Mouse (Mus musculus): Measurements from ENCODE around the gene Depp1. TPM values are rescaled to one million over a fixed set of nuclear protein-coding genes. Genes with fewer than 3 reads are reported as not detected.

Gene Depp1
- polyA plus RNA-seq, 1 experiment from 2014 or later: 6.1 TPM

GRCm38 (mm10) chr6:116653684-116654454 lies 3.5 kb downstream of the Depp1 start:
- no peaks in the 10 kb centered on the region for H3K9me3 ChIP-seq (ENCODE audit: control insufficient read depth, low read length)
- ATAC-seq (replicated peaks; ENCODE audit: low FRiP score) (peak; percentile 35; the same call in 1 of the 2 replicates), DNase-seq (ENCODE audit: low spot score) (no peak)
- H3K9ac ChIP-seq (ENCODE audit: low read depth, low read length): no peak overlapping the region
- H3K27ac ChIP-seq (ENCODE audit: low read depth, low read length): no peak overlapping the region
- 60% methylated on average over 9 of the region's 9 CpGs for WGBS
- H3K36me3 ChIP-seq (ENCODE audit: control insufficient read depth, insufficient read depth, low read length): no peaks in the 10 kb centered on the region
- no peaks in the 10 kb centered on the region for H3K27me3 ChIP-seq (replicated peaks; ENCODE audit: control insufficient read depth, insufficient read depth, low read length)
- H3K4me2 ChIP-seq: no peak overlapping the region
- H3K4me1 ChIP-seq (replicated peaks; ENCODE audit: control insufficient read depth, insufficient read depth, low read length): no peaks in the 10 kb centered on the region; the same call in none of the 2 replicates
- no peak overlapping the region for H3K4me3 ChIP-seq (ENCODE audit: low read depth, low read length)

DNA sequence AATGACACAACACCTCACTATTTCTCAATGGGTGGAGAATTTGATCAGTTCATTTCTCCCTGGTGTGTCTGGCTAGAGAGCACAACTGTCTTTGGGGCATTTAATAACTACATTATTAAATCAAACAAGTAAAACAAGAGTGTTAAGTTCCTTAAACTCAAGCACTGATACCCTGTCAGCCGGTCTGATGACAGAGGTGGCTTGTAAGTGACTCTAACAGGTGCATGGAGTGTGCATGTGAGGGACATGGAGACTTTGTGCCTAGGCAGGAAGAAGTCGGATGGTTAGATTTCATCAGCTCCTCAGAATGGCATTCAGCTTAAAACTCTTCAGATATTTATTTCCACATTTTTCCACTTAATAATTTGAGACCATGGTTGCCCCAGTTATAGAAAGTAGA lies 13.0 kb downstream of the Depp1 start:
- no peak overlapping the region for H3K9ac ChIP-seq (ENCODE audit: low read depth, low read length)
- ATAC-seq (replicated peaks; ENCODE audit: low FRiP score) (no peak), DNase-seq (ENCODE audit: low spot score) (no peak)
- no peaks in the 10 kb centered on the region for H3K27me3 ChIP-seq (replicated peaks; ENCODE audit: control insufficient read depth, insufficient read depth, low read length)
- no peaks in the 10 kb centered on the region for H3K9me3 ChIP-seq (ENCODE audit: control insufficient read depth, low read length)
- H3K4me1 ChIP-seq (replicated peaks; ENCODE audit: control insufficient read depth, insufficient read depth, low read length): no peaks in the 10 kb centered on the region
- H3K4me3 ChIP-seq (ENCODE audit: low read depth, low read length): no peak overlapping the region
- 79% methylated on average over 2 of the region's 2 CpGs for WGBS
- no peak overlapping the region for H3K4me2 ChIP-seq
- no peak overlapping the region for H3K27ac ChIP-seq (ENCODE audit: low read depth, low read length)
- no peaks in the 10 kb centered on the region for H3K36me3 ChIP-seq (ENCODE audit: control insufficient read depth, insufficient read depth, low read length)

- H3K27me3 ChIP-seq (replicated peaks; ENCODE audit: control insufficient read depth, insufficient read depth, low read length): no peaks in the 10 kb centered on the region
- H3K9ac ChIP-seq (ENCODE audit: low read depth, low read length): no peak overlapping the region
- H3K9me3 ChIP-seq (ENCODE audit: control insufficient read depth, low read length): no peaks in the 10 kb centered on the region
- no peak overlapping the region for H3K27ac ChIP-seq (ENCODE audit: low read depth, low read length)
- H3K4me3 ChIP-seq (ENCODE audit: low read depth, low read length): no peak overlapping the region
- 73% methylated on average over 6 of the region's 6 CpGs for WGBS
- H3K36me3 ChIP-seq (ENCODE audit: control insufficient read depth, insufficient read depth, low read length): no peaks in the 10 kb centered on the region
- ATAC-seq (replicated peaks; ENCODE audit: low FRiP score): no peak
- DNase-seq (ENCODE audit: low spot score): no peak
- no peaks in the 10 kb centered on the region for H3K4me1 ChIP-seq (replicated peaks; ENCODE audit: control insufficient read depth, insufficient read depth, low read length)
- H3K4me2 ChIP-seq: no peak overlapping the region
These were observed 13.6 kb downstream of the Depp1 start for GRCm38 (mm10) chr6:116664031-116664430.

- no peak overlapping the region for H3K9ac ChIP-seq (ENCODE audit: low read depth, low read length)
- no peaks in the 10 kb centered on the region for H3K9me3 ChIP-seq (ENCODE audit: control insufficient read depth, low read length)
- DNase-seq (ENCODE audit: low spot score) (no peak), ATAC-seq (replicated peaks; ENCODE audit: low FRiP score) (no peak)
- no peak overlapping the region for H3K4me3 ChIP-seq (ENCODE audit: low read depth, low read length)
- no peak overlapping the region for H3K4me2 ChIP-seq
- WGBS: 77% methylated on average over 3 of the region's 3 CpGs
- H3K27me3 ChIP-seq (replicated peaks; ENCODE audit: control insufficient read depth, insufficient read depth, low read length): no peaks in the 10 kb centered on the region
- H3K4me1 ChIP-seq (replicated peaks; ENCODE audit: control insufficient read depth, insufficient read depth, low read length): no peaks in the 10 kb centered on the region
- H3K27ac ChIP-seq (ENCODE audit: low read depth, low read length): no peak overlapping the region
- no peaks in the 10 kb centered on the region for H3K36me3 ChIP-seq (ENCODE audit: control insufficient read depth, insufficient read depth, low read length)
These were observed 14.4 kb downstream of the Depp1 start for GRCm38 (mm10) chr6:116664830-116665229.

DNA sequence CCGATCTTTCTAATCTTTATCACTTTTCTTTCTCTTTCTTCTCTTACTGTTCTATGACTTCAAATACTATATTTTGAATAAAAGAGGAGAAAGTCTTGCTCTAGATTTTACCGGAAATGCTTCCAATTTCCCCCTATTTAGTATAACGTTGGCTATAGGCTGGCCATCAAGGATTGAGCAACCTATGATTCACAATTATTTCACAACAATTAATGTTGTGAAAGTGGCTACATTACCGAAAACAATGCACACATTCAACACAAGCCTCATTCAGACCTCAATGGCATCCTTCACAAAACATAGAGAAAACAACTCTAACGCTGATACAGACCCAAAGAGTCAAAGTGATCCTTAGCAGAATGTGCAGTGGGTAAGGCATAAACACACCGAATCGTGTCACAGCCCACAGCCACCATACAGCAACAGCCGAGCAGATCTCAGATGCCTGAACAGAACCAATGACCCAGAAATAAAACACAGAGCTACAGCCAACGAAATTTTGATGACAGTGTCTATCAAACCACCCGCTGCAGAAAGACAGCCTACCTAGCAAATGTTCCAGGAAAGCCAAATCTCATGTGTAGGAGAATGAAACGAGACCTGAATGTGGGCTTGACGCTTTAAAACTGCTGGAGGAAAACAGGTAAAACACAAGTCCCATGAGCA lies 15.8 kb downstream of the Depp1 start:
- no peak overlapping the region for H3K27ac ChIP-seq (ENCODE audit: low read depth, low read length)
- no peaks in the 10 kb centered on the region for H3K9me3 ChIP-seq (ENCODE audit: control insufficient read depth, low read length)
- H3K4me3 ChIP-seq (ENCODE audit: low read depth, low read length): no peak overlapping the region
- 0 out of 2 replicates have a peak, but pooled peaks cover under 1% of the 10 kb centered on the region for H3K4me1 ChIP-seq (replicated peaks; ENCODE audit: control insufficient read depth, insufficient read depth, low read length)
- H3K27me3 ChIP-seq (replicated peaks; ENCODE audit: control insufficient read depth, insufficient read depth, low read length): no peaks in the 10 kb centered on the region
- H3K4me2 ChIP-seq: no peak overlapping the region
- ATAC-seq (replicated peaks; ENCODE audit: low FRiP score): no peak
- H3K9ac ChIP-seq (ENCODE audit: low read depth, low read length): no peak overlapping the region
- 84% methylated on average over 12 of the region's 12 CpGs for WGBS
- H3K36me3 ChIP-seq (ENCODE audit: control insufficient read depth, insufficient read depth, low read length): no peaks in the 10 kb centered on the region
- DNase-seq (ENCODE audit: low spot score): no peak

DNA sequence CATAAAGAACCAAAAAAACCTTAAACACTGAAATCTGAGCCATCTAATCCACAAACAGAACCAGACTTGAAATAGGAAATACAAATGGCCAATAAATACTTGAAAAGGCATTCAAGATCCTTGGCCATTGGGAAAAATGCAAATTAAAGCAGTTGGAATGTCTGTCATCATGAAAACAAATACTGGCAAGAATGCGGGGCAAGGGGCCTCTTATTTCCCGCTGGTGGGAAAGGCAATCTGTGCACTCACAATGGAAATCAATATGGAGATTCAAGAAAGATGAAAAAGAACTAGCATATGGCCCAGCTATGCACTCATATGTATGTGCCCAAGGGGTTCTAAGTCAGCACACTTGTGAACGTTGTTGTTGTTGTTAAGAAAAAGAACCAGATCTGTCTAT lies 16.5 kb downstream of the Depp1 start:
- no peaks in the 10 kb centered on the region for H3K36me3 ChIP-seq (ENCODE audit: control insufficient read depth, insufficient read depth, low read length)
- H3K4me1 ChIP-seq (replicated peaks; ENCODE audit: control insufficient read depth, insufficient read depth, low read length): 0 out of 2 replicates have a peak, but pooled peaks cover 4% of the 10 kb centered on the region
- H3K4me2 ChIP-seq: no peak overlapping the region
- DNase-seq (ENCODE audit: low spot score) (no peak), ATAC-seq (replicated peaks; ENCODE audit: low FRiP score) (no peak)
- no peak overlapping the region for H3K9ac ChIP-seq (ENCODE audit: low read depth, low read length)
- no peak overlapping the region for H3K4me3 ChIP-seq (ENCODE audit: low read depth, low read length)
- no peak overlapping the region for H3K27ac ChIP-seq (ENCODE audit: low read depth, low read length)
- no peaks in the 10 kb centered on the region for H3K9me3 ChIP-seq (ENCODE audit: control insufficient read depth, low read length)
- 73% methylated on average over 3 of the region's 3 CpGs for WGBS
- H3K27me3 ChIP-seq (replicated peaks; ENCODE audit: control insufficient read depth, insufficient read depth, low read length): no peaks in the 10 kb centered on the region

DNA sequence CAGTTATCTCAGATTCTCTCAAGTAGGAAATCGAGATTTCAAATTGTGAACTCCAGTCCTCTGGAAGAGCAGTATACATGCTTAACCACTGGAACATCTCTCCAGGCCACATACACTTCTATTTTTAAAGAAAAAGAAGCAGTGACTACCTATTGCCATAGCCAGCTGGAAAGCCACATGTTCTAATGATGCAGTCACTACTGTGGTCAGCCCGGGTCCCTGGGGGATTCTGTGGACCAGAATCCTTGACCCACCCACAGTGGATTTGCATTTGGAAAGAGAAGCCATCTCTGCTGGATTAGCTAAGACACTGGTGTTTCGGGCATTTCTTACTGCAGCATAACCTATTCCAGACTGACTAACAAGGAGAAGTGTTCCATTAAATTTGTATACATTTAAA lies 17.0 kb downstream of the Depp1 start:
- H3K27me3 ChIP-seq (replicated peaks; ENCODE audit: control insufficient read depth, insufficient read depth, low read length): no peaks in the 10 kb centered on the region
- H3K36me3 ChIP-seq (ENCODE audit: control insufficient read depth, insufficient read depth, low read length): no peaks in the 10 kb centered on the region
- 0 out of 2 replicates have a peak, but pooled peaks cover 4% of the 10 kb centered on the region for H3K4me1 ChIP-seq (replicated peaks; ENCODE audit: control insufficient read depth, insufficient read depth, low read length)
- no peak overlapping the region for H3K4me3 ChIP-seq (ENCODE audit: low read depth, low read length)
- no peak overlapping the region for H3K9ac ChIP-seq (ENCODE audit: low read depth, low read length)
- no peak overlapping the region for H3K4me2 ChIP-seq
- no peaks in the 10 kb centered on the region for H3K9me3 ChIP-seq (ENCODE audit: control insufficient read depth, low read length)
- no peak for ATAC-seq (replicated peaks; ENCODE audit: low FRiP score)
- no peak for DNase-seq (ENCODE audit: low spot score)
- H3K27ac ChIP-seq (ENCODE audit: low read depth, low read length): no peak overlapping the region
- WGBS: 73% methylated on average over 3 of the region's 3 CpGs

DNA sequence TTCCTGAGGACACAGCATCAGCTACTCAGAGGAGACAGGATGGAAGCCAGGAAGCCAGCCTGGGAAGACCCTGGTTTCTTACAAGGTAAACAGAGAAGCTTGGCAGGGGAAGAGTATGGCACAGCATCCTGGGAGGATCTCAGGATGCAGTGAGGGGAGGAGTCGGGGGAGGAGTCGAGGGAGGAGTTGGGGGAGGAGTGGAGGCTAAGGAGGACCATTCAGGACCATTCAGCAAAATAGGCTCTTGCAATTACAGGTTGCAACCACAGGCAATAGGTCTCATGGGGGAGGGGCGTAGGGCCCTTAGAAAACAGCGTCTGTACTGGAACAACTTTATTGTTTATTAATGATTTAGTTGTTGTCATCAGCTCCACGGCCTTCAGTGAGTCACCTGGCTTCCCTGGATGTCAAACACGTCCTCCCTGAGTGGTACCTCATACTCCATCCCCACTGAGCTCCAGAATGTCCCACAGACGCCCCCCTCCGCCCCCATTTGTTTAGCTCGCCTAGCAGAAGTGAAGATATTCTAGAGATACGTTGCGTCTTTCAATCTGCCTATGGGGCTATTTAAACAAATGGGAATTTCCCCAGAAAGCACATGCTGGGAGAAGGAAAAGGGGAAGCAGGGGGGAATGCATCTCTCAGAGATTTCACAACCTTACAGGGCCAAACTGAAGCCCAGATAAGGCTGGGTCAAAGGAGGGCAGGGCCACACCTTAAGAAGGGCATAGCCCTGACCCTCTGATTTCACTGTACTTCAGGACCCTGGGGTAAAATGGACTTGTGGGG lies 18.5 kb downstream of the Depp1 start:
- 30% methylated on average over 11 of the region's 11 CpGs for WGBS
- DNase-seq (ENCODE audit: low spot score): no peak
- H3K27me3 ChIP-seq (replicated peaks; ENCODE audit: control insufficient read depth, insufficient read depth, low read length): no peaks in the 10 kb centered on the region

More for the DNA sequence above, 18.5 kb downstream of the Depp1 start:
- Histone ChIP-seq H3K9ac (ENCODE audit: low read depth, low read length) (no peak overlapping the region), H3K4me2 (no peak overlapping the region), H3K27ac (ENCODE audit: low read depth, low read length) (no peak overlapping the region), H3K9me3 (ENCODE audit: control insufficient read depth, low read length) (no peaks in the 10 kb centered on the region), H3K36me3 (ENCODE audit: control insufficient read depth, insufficient read depth, low read length) (no peaks in the 10 kb centered on the region), H3K4me3 (ENCODE audit: low read depth, low read length) (no peak overlapping the region), H3K4me1 (replicated peaks; ENCODE audit: control insufficient read depth, insufficient read depth, low read length) (peaks cover 4% of the 10 kb centered on the region)
- ATAC-seq (replicated peaks; ENCODE audit: low FRiP score): no peak

All from liver, embryonic 11.5 days (tissue).